Mouse (Mus musculus) left cerebral cortex, postnatal 36 days (tissue): ENCODE data around the gene L2hgdh. TPM values are rescaled to one million over a fixed set of nuclear protein-coding genes. Genes with fewer than 3 reads are reported as not detected.

Experiments used
- DNase-seq, 2 experiments: peaks; one replicate each; pipeline ENCODE4 v3.0.0; 2021 to 2022; ENCODE audit warnings: low spot score in 2 of 2, mixed read lengths in 1 of 2
- intact Hi-C: fragments of 180-260 bp; cut with DNase I; formaldehyde crosslinking; loops from one replicate; pipeline ENCODE4 v1.15.1; 2025
- total RNA-seq, 2 experiments: library from RNA; stranded (reverse); gene quantifications; 2 replicates each; pipeline ENCODE4 v1.2.3; 2021

The L2hgdh gene
- 10 to 100 TPM; 15.4 to 18.6 TPM for total RNA-seq

GRCm38 (mm10) chr12:69724711-69725460 lies at the start of gene L2hgdh, which contains the start of gene Atp5s:
L2hgdh (minus strand) TSS chr12:69724873.
Atp5s (plus strand) TSS chr12:69724950.
- intact Hi-C loops = no loop called here
- peak; percentile 94 to 95 for DNase-seq

- DNase-seq = no peak
- intact Hi-C loops = no loop called here
Measured at GRCm38 (mm10) chr12:69768841-69769240, 44.2 kb upstream of the L2hgdh start.

GRCm38 (mm10) chr12:69767476-69768258 lies 43.0 kb upstream of the L2hgdh start:
- no peak for DNase-seq
- intact Hi-C loops = no loop called here

- intact Hi-C loops = no loop called here
- DNase-seq = no peak
Measured at GRCm38 (mm10) chr12:69766185-69766904, 41.7 kb upstream of the L2hgdh start.

GRCm38 (mm10) chr12:69765543-69765942 lies 40.9 kb upstream of the L2hgdh start:
- intact Hi-C loops = no loop called here
- no peak for DNase-seq

GRCm38 (mm10) chr12:69761603-69762002 lies 36.9 kb upstream of the L2hgdh start:
- DNase-seq = no peak
- intact Hi-C loops = no loop called here

GRCm38 (mm10) chr12:69760743-69761406 lies 36.2 kb upstream of the L2hgdh start:
- intact Hi-C loops = no loop called here
- no peak for DNase-seq

GRCm38 (mm10) chr12:69760014-69760413 lies 35.3 kb upstream of the L2hgdh start:
- intact Hi-C loops = no loop called here
- DNase-seq = no peak

- no peak for DNase-seq
- intact Hi-C loops = loop anchor here (5.0 kb wide), 1 partner anchor 133 kb away; the partner anchor contains the start of genes Atl1 and Map4k5
Measured at GRCm38 (mm10) chr12:69759267-69759885, 34.7 kb upstream of the L2hgdh start.

- DNase-seq = no peak
- intact Hi-C loops = loop anchor here (5.0 kb wide), 1 partner anchor 134 kb away; the partner anchor contains the start of genes Atl1 and Map4k5
Measured at GRCm38 (mm10) chr12:69758221-69759185, 33.8 kb upstream of the L2hgdh start.

GRCm38 (mm10) chr12:69757418-69758141 lies 32.9 kb upstream of the L2hgdh start:
- intact Hi-C loops = loop anchor here (5.0 kb wide), 1 partner anchor 135 kb away; the partner anchor contains the start of genes Atl1 and Map4k5
- peak; percentile 47 to 61 for DNase-seq

- no peak for DNase-seq
- intact Hi-C loops = loop anchor here (5.0 kb wide), 1 partner anchor 136 kb away; the partner anchor contains the start of genes Atl1 and Map4k5
Measured at GRCm38 (mm10) chr12:69756015-69756414, 31.3 kb upstream of the L2hgdh start.

- DNase-seq = no peak
- intact Hi-C loops = no loop called here
Measured at GRCm38 (mm10) chr12:69753936-69754335, 29.3 kb upstream of the L2hgdh start.

- intact Hi-C loops = no loop called here
- no peak for DNase-seq
Measured at GRCm38 (mm10) chr12:69751864-69752341, 27.2 kb upstream of the L2hgdh start.

GRCm38 (mm10) chr12:69744138-69744537 lies 19.5 kb upstream of the L2hgdh start:
- DNase-seq = no peak
- intact Hi-C loops = no loop called here

GRCm38 (mm10) chr12:69741965-69742364 lies 17.3 kb upstream of the L2hgdh start:
- DNase-seq = no peak

GRCm38 (mm10) chr12:69733923-69734322 lies 9.2 kb upstream of the L2hgdh start:
- intact Hi-C loops = loop anchor here (2.0 to 10.0 kb wide), 2 partner anchors 159 to 311 kb away; partner anchors contain the start of genes Atl1 and Map4k5
- no peak for DNase-seq

More at GRCm38 (mm10) chr12:69741965-69742364, 17.3 kb upstream of the L2hgdh start:
- intact Hi-C loops = no loop called here
